9 mouse cellular contexts compared by ENCODE assay signal in the genomic region with DNA sequence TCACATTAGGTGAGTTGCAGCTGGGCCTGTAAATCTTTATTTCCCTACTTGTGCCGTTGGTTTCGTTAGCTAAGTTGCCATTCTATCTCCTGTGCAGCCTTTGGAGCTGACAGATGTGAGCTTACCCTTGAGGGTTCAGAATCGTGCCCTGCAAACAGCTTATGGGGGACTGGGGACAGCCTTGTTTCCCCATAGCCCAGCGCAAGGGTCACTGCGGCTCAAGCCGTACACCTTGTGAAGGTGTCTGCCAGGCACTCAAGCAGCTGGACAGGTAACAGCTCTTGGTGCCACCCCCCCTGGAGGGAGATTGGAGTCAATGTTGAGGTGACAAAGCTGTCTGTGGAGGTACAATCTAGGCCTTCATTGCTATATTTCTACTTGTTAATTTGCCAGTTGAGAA. TPM values are rescaled to one million over a fixed set of nuclear protein-coding genes. Genes with fewer than 3 reads are reported as not detected.
DNase-seq lines count a peak whose midpoint lies in the region; ATAC-seq and TF ChIP-seq lines count a peak whose summit lies in the region.
"Had no signal": no experiment of that assay in that cellular context is flagged by ENCODE, and none has a peak within 500 bp of the region (broad histone marks: within the 10 kb centered on the region; RNA-seq: fewer than 3 reads in every experiment).

No protein-coding gene starts in this region.

- peak overlapping the region; percentile 81 for H3K4me3 ChIP-seq in kidney, embryonic 15.5 days (replicated peaks)
- H3K4me3 ChIP-seq in embryonic facial prominence, embryonic 13.5 days: peak overlapping the region; percentile 83
- no peak overlapping the region; the same call in 1 of the 2 replicates for H3K4me3 ChIP-seq in intestine, postnatal 0 days (ENCODE audit: low read depth, low read length)
- peak overlapping the region; percentile 90 for H3K4me3 ChIP-seq in neural tube, embryonic 13.5 days

- H3K36me3 ChIP-seq in kidney, embryonic 15.5 days: peaks cover 44% of the 10 kb centered on the region
- peaks cover 34% of the 10 kb centered on the region for H3K36me3 ChIP-seq in embryonic facial prominence, embryonic 13.5 days
- H3K36me3 ChIP-seq in intestine, postnatal 0 days (ENCODE audit: control insufficient read depth, insufficient read depth): peaks cover 12% of the 10 kb centered on the region
- peaks cover 35% of the 10 kb centered on the region for H3K36me3 ChIP-seq in neural tube, embryonic 13.5 days

- H3K4me1 ChIP-seq in kidney, embryonic 15.5 days: peaks cover 20% of the 10 kb centered on the region
- peaks cover 17% of the 10 kb centered on the region for H3K4me1 ChIP-seq in embryonic facial prominence, embryonic 13.5 days
- H3K4me1 ChIP-seq in intestine, postnatal 0 days (replicated peaks; ENCODE audit: control insufficient read depth, insufficient read depth, low read length): peaks cover 5% of the 10 kb centered on the region; the same call in 1 of the 2 replicates
- H3K4me1 ChIP-seq in neural tube, embryonic 13.5 days (replicated peaks): peaks cover 30% of the 10 kb centered on the region

- peak overlapping the region; percentile 81 for H3K9ac ChIP-seq in kidney, embryonic 15.5 days
- peak overlapping the region; percentile 94 for H3K9ac ChIP-seq in embryonic facial prominence, embryonic 13.5 days
- H3K9ac ChIP-seq in intestine, postnatal 0 days (ENCODE audit: low read depth, low read length): peak overlapping the region; percentile 26; the same call in 1 of the 2 replicates
- peak overlapping the region; percentile 93 for H3K9ac ChIP-seq in neural tube, embryonic 13.5 days

- DNase-seq in kidney, adult 9 months: no peak
- DNase-seq in retina, postnatal 1 day: no peak
- no peak for DNase-seq in left cerebral cortex, adult 18-20 months (ENCODE audit: low spot score in 2 of 2)
- no peak for DNase-seq in adrenal gland, postnatal 4 days (ENCODE audit: low spot score in 2 of 2)
- DNase-seq: kidney, postnatal 10 days had no signal

- H3K4me2 ChIP-seq in kidney, embryonic 15.5 days: peak overlapping the region; percentile 82
- H3K4me2 ChIP-seq in embryonic facial prominence, embryonic 13.5 days: peak overlapping the region; percentile 91
- peak overlapping the region; percentile 71 for H3K4me2 ChIP-seq in intestine, postnatal 0 days (replicated peaks; ENCODE audit: low read depth)
- peak overlapping the region; percentile 99 for H3K4me2 ChIP-seq in neural tube, embryonic 13.5 days

- ATAC-seq in kidney, embryonic 15.5 days (replicated peaks; ENCODE audit: low FRiP score): no peak
- ATAC-seq in embryonic facial prominence, embryonic 13.5 days (ENCODE audit: insufficient number of reproducible peaks, insufficient read depth, low FRiP score, low TSS enrichment, low read depth): no peak
- ATAC-seq in intestine, postnatal 0 days: no peak
- ATAC-seq in neural tube, embryonic 13.5 days (ENCODE audit: low read depth): no peak

- WGBS in kidney, embryonic 15.5 days: 22% methylated on average over 6 of the region's 6 CpGs
- WGBS in embryonic facial prominence, embryonic 13.5 days: 28% methylated on average over 6 of the region's 6 CpGs
- 14% methylated on average over 6 of the region's 6 CpGs for WGBS in intestine, postnatal 0 days
- 27% methylated on average over 6 of the region's 6 CpGs for WGBS in neural tube, embryonic 13.5 days

- H3K9me3 ChIP-seq in kidney, embryonic 15.5 days (replicated peaks): no peaks in the 10 kb centered on the region
- H3K9me3 ChIP-seq in embryonic facial prominence, embryonic 13.5 days: no peaks in the 10 kb centered on the region
- H3K9me3 ChIP-seq in intestine, postnatal 0 days (ENCODE audit: control insufficient read depth): no peaks in the 10 kb centered on the region
- no peaks in the 10 kb centered on the region for H3K9me3 ChIP-seq in neural tube, embryonic 13.5 days

- peak overlapping the region; percentile 66 for H3K27ac ChIP-seq in kidney, embryonic 15.5 days
- H3K27ac ChIP-seq in embryonic facial prominence, embryonic 13.5 days: 0 out of 2 replicates have a peak overlapping the region, but pooled peaks have one; percentile 23
- peak overlapping the region; percentile 35; the same call in 1 of the 2 replicates for H3K27ac ChIP-seq in intestine, postnatal 0 days (ENCODE audit: low read depth, low read length)
- H3K27ac ChIP-seq in neural tube, embryonic 13.5 days (replicated peaks): 0 out of 2 replicates have a peak overlapping the region, but pooled peaks have one; percentile 13

- no peak for TF ChIP-seq CTCF in intestine, postnatal 0 days (IDR thresholded peaks at IDR 0.05; ENCODE audit: low read depth)

- no peaks in the 10 kb centered on the region for H3K27me3 ChIP-seq in kidney, embryonic 15.5 days
- H3K27me3 ChIP-seq in embryonic facial prominence, embryonic 13.5 days: no peaks in the 10 kb centered on the region
- no peaks in the 10 kb centered on the region for H3K27me3 ChIP-seq in intestine, postnatal 0 days (replicated peaks; ENCODE audit: control insufficient read depth, insufficient read depth, low read length)
- no peaks in the 10 kb centered on the region for H3K27me3 ChIP-seq in neural tube, embryonic 13.5 days

RNA-seq across cellular contexts. Expression of gene Rps9, which starts 2.1 kb away (rescaled TPM):
- 1,518 and 1,652 TPM in 2 replicates for polyA plus RNA-seq in kidney, embryonic 15.5 days (2015; fragmentation: Nextera tagmentation; extraction: Ambion mirVana)
- polyA plus RNA-seq in embryonic facial prominence, embryonic 13.5 days (2015; fragmentation: Nextera tagmentation; extraction: Ambion mirVana): 1,711 and 1,735 TPM in 2 replicates
- polyA plus RNA-seq in intestine, postnatal 0 days (2015; fragmentation: Nextera tagmentation; extraction: Ambion mirVana): 791 and 834 TPM in 2 replicates
- polyA plus RNA-seq in neural tube, embryonic 13.5 days (2015; fragmentation: Nextera tagmentation; extraction: Ambion mirVana): 986 and 989 TPM in 2 replicates
- 100 to 1,000 TPM; 337 to 359 TPM for total RNA-seq in left cerebral cortex, adult 18-20 months (2021)
- total RNA-seq in adrenal gland, postnatal 4 days (2021): 1,000 to 10,000 TPM; 1,269 to 1,279 TPM

RNA-seq across cellular contexts. Expression of gene Mboat7, which starts 12.6 kb away (rescaled TPM):
- polyA plus RNA-seq in kidney, embryonic 15.5 days (2015; fragmentation: Nextera tagmentation; extraction: Ambion mirVana): 56.9 and 59.6 TPM in 2 replicates
- 63.7 and 65.7 TPM in 2 replicates for polyA plus RNA-seq in embryonic facial prominence, embryonic 13.5 days (2015; fragmentation: Nextera tagmentation; extraction: Ambion mirVana)
- polyA plus RNA-seq in intestine, postnatal 0 days (2015; fragmentation: Nextera tagmentation; extraction: Ambion mirVana): 28.4 and 29.6 TPM in 2 replicates
- 58.7 and 64.6 TPM in 2 replicates for polyA plus RNA-seq in neural tube, embryonic 13.5 days (2015; fragmentation: Nextera tagmentation; extraction: Ambion mirVana)
- 100 to 1,000 TPM; 226 to 235 TPM for total RNA-seq in left cerebral cortex, adult 18-20 months (2021)
- 10 to 100 TPM; 67.0 to 68.6 TPM for total RNA-seq in adrenal gland, postnatal 4 days (2021)

RNA-seq across cellular contexts. Expression of gene Tsen34, which starts 13.2 kb away (rescaled TPM):
- 274 and 286 TPM in 2 replicates for polyA plus RNA-seq in kidney, embryonic 15.5 days (2015; fragmentation: Nextera tagmentation; extraction: Ambion mirVana)
- 275 and 301 TPM in 2 replicates for polyA plus RNA-seq in embryonic facial prominence, embryonic 13.5 days (2015; fragmentation: Nextera tagmentation; extraction: Ambion mirVana)
- 123 and 129 TPM in 2 replicates for polyA plus RNA-seq in intestine, postnatal 0 days (2015; fragmentation: Nextera tagmentation; extraction: Ambion mirVana)
- 223 and 227 TPM in 2 replicates for polyA plus RNA-seq in neural tube, embryonic 13.5 days (2015; fragmentation: Nextera tagmentation; extraction: Ambion mirVana)
- 10 to 100 TPM; 78.5 to 90.0 TPM for total RNA-seq in left cerebral cortex, adult 18-20 months (2021)
- 100 to 1,000 TPM; 136 to 145 TPM for total RNA-seq in adrenal gland, postnatal 4 days (2021)

RNA-seq across cellular contexts. Expression of gene Pirb, which starts 14.3 kb away (rescaled TPM):
- 0.68 and 1.1 TPM in 2 replicates for polyA plus RNA-seq in kidney, embryonic 15.5 days (2015; fragmentation: Nextera tagmentation; extraction: Ambion mirVana)
- 0.17 and 0.33 TPM in 2 replicates for polyA plus RNA-seq in embryonic facial prominence, embryonic 13.5 days (2015; fragmentation: Nextera tagmentation; extraction: Ambion mirVana)
- polyA plus RNA-seq in intestine, postnatal 0 days (2015; fragmentation: Nextera tagmentation; extraction: Ambion mirVana): 0.69 and 0.77 TPM in 2 replicates
- 0.14 and 0.23 TPM in 2 replicates for polyA plus RNA-seq in neural tube, embryonic 13.5 days (2015; fragmentation: Nextera tagmentation; extraction: Ambion mirVana)
- under 1 TPM; 0.21 to 0.37 TPM for total RNA-seq in left cerebral cortex, adult 18-20 months (2021)
- total RNA-seq in adrenal gland, postnatal 4 days (2021): 1 to 10 TPM; 2.3 to 2.5 TPM

RNA-seq across cellular contexts. Expression of gene Tmc4, which starts 28.6 kb away (rescaled TPM):
- 20.4 and 23.9 TPM in 2 replicates for polyA plus RNA-seq in kidney, embryonic 15.5 days (2015; fragmentation: Nextera tagmentation; extraction: Ambion mirVana)
- polyA plus RNA-seq in embryonic facial prominence, embryonic 13.5 days (2015; fragmentation: Nextera tagmentation; extraction: Ambion mirVana): 6.2 and 10.3 TPM in 2 replicates
- polyA plus RNA-seq in intestine, postnatal 0 days (2015; fragmentation: Nextera tagmentation; extraction: Ambion mirVana): 100 TPM in 2 replicates
- polyA plus RNA-seq in neural tube, embryonic 13.5 days (2015; fragmentation: Nextera tagmentation; extraction: Ambion mirVana): 3.6 and 4.4 TPM in 2 replicates
- total RNA-seq in left cerebral cortex, adult 18-20 months (2021): 10 to 100 TPM in 1 of 2 experiments, 1 to 10 TPM in 1; 7.9 to 10.8 TPM
- 10 to 100 TPM; 11.4 to 17.7 TPM for total RNA-seq in adrenal gland, postnatal 4 days (2021)

Comparison
In these comparisons a context has a peak if more than half of its experiments do, and no peak if none do; other contexts are left out.
1. H3K27ac ChIP-seq: peak in every context shown above with its lines; median percentile 66 in kidney, embryonic 15.5 days; 35 in intestine, postnatal 0 days; 23 in embryonic facial prominence, embryonic 13.5 days; 13 in neural tube, embryonic 13.5 days.
2. H3K9ac ChIP-seq: peak in every context shown above with its lines; median percentile 94 in embryonic facial prominence, embryonic 13.5 days; 93 in neural tube, embryonic 13.5 days; 81 in kidney, embryonic 15.5 days; 26 in intestine, postnatal 0 days.